Mouse (Mus musculus): Measurements from ENCODE around the gene Dmwd. TPM values are rescaled to one million over a fixed set of nuclear protein-coding genes. Genes with fewer than 3 reads are reported as not detected.
A peak's percentile ranks its signal among the peaks of the same experiment; 100 is the strongest.

Gene Dmwd
- polyA plus RNA-seq, 1 experiment from 2014 or later, result 21.0 TPM

- 94% methylated on average over 6 of the region's 6 CpGs for WGBS
Observed at GRCm38 (mm10) chr7:19124713-19125112, 48.7 kb downstream of the Dmwd start.

GRCm38 (mm10) chr7:19127744-19128143 lies 51.7 kb downstream of the Dmwd start:
- WGBS, result 98% methylated on average over 5 of the region's 5 CpGs
- no peak for ATAC-seq (ENCODE audit: low FRiP score, low read depth)
- no peak overlapping the region for H3K4me3 ChIP-seq

More at GRCm38 (mm10) chr7:19124713-19125112, 48.7 kb downstream of the Dmwd start:
- Histone ChIP-seq H3K9ac (replicated peaks) (no peak overlapping the region), H3K9me3 (no peaks in the 10 kb centered on the region), H3K27me3 (no peaks in the 10 kb centered on the region), H3K4me2 (replicated peaks) (no peak overlapping the region), H3K36me3 (peaks cover 16% of the 10 kb centered on the region; the same call in 1 of the 2 replicates), H3K4me3 (no peak overlapping the region), H3K4me1 (peaks cover 13% of the 10 kb centered on the region), H3K27ac (replicated peaks) (no peak overlapping the region)
- ATAC-seq (ENCODE audit: low FRiP score, low read depth), result no peak

GRCm38 (mm10) chr7:19129396-19129795 lies 53.4 kb downstream of the Dmwd start:
- Histone ChIP-seq H3K9ac (replicated peaks) (no peak overlapping the region), H3K4me1 (peaks cover 14% of the 10 kb centered on the region), H3K9me3 (no peaks in the 10 kb centered on the region), H3K27me3 (no peaks in the 10 kb centered on the region), H3K4me3 (no peak overlapping the region), H3K4me2 (replicated peaks) (no peak overlapping the region), H3K36me3 (peaks cover 16% of the 10 kb centered on the region; the same call in 1 of the 2 replicates), H3K27ac (replicated peaks) (no peak overlapping the region)
- WGBS, result 95% methylated on average over 5 of the region's 5 CpGs
- ATAC-seq (ENCODE audit: low FRiP score, low read depth), result no peak

More at GRCm38 (mm10) chr7:19127744-19128143, 51.7 kb downstream of the Dmwd start:
- Histone ChIP-seq H3K4me2 (replicated peaks) (no peak overlapping the region), H3K9me3 (no peaks in the 10 kb centered on the region), H3K36me3 (peaks cover 16% of the 10 kb centered on the region; the same call in 1 of the 2 replicates), H3K27me3 (no peaks in the 10 kb centered on the region), H3K9ac (replicated peaks) (no peak overlapping the region), H3K27ac (replicated peaks) (no peak overlapping the region), H3K4me1 (peaks cover 14% of the 10 kb centered on the region)

- Histone ChIP-seq H3K4me2 (replicated peaks) (peak overlapping the region; percentile 57), H3K4me1 (peaks cover 14% of the 10 kb centered on the region), H3K36me3 (peaks cover 21% of the 10 kb centered on the region), H3K27me3 (no peaks in the 10 kb centered on the region), H3K4me3 (peak overlapping the region; percentile 44), H3K9me3 (no peaks in the 10 kb centered on the region), H3K9ac (replicated peaks) (peak overlapping the region; percentile 68), H3K27ac (replicated peaks) (peak overlapping the region; percentile 92)
- WGBS, result 38% methylated on average over 4 of the region's 4 CpGs
- no peak for ATAC-seq (ENCODE audit: low FRiP score, low read depth)
Observed at GRCm38 (mm10) chr7:19130657-19131056, 54.6 kb downstream of the Dmwd start.

GRCm38 (mm10) chr7:19131324-19131848 lies 55.4 kb downstream of the Dmwd start:
- H3K9me3 ChIP-seq, result no peaks in the 10 kb centered on the region
- peaks cover 23% of the 10 kb centered on the region for H3K36me3 ChIP-seq
- peak overlapping the region; percentile 57 for H3K4me2 ChIP-seq (replicated peaks)
- H3K27ac ChIP-seq (replicated peaks), result peak overlapping the region; percentile 92
- peak; percentile 99 for ATAC-seq (ENCODE audit: low FRiP score, low read depth)
- H3K9ac ChIP-seq (replicated peaks), result peak overlapping the region; percentile 68
- WGBS, result under 1% methylated on average over 39 of the region's 39 CpGs
- peaks cover 14% of the 10 kb centered on the region for H3K4me1 ChIP-seq
- H3K4me3 ChIP-seq, result peak overlapping the region; percentile 44
- H3K27me3 ChIP-seq, result no peaks in the 10 kb centered on the region

Small RNAs within 50 kb of the gene (microRNA-seq; reads per million reads assigned to microRNA genes)
- gene Mir3100, result not detected

Other genes starting within 250 kb of the Dmwd start
- 0.59 and 0.63 TPM in 2 replicates for gene Mill2, start 236.3 kb upstream of the Dmwd start, polyA plus RNA-seq (2016; fragmentation: Nextera tagmentation; extraction: Ambion mirVana)
- 2.5 and 4.2 TPM in 2 replicates for gene Pglyrp1, start 204.9 kb upstream of the Dmwd start, polyA plus RNA-seq (2016; fragmentation: Nextera tagmentation; extraction: Ambion mirVana)
- 34.7 and 38.7 TPM in 2 replicates for gene Ccdc61, start 165.8 kb upstream of the Dmwd start, polyA plus RNA-seq (2016; fragmentation: Nextera tagmentation; extraction: Ambion mirVana)
- gene Nova2, start 150.3 kb upstream of the Dmwd start, polyA plus RNA-seq (2016; fragmentation: Nextera tagmentation; extraction: Ambion mirVana), result 12.0 and 13.5 TPM in 2 replicates
- gene Nanos2, start 88.8 kb upstream of the Dmwd start, polyA plus RNA-seq (2016; fragmentation: Nextera tagmentation; extraction: Ambion mirVana), result 0.20 and 0.33 TPM in 2 replicates
- 5.3 and 6.1 TPM in 2 replicates for gene Mypop, start 85.0 kb upstream of the Dmwd start, polyA plus RNA-seq (2016; fragmentation: Nextera tagmentation; extraction: Ambion mirVana)
- gene Irf2bp1, start 72.2 kb upstream of the Dmwd start, polyA plus RNA-seq (2016; fragmentation: Nextera tagmentation; extraction: Ambion mirVana), result 41.6 and 43.1 TPM in 2 replicates
- 0.09 and 0.10 TPM in 2 replicates for gene Foxa3, start 52.7 kb upstream of the Dmwd start, polyA plus RNA-seq (2016; fragmentation: Nextera tagmentation; extraction: Ambion mirVana)
- 51.5 and 53.5 TPM in 2 replicates for gene Sympk, start 51.9 kb upstream of the Dmwd start, polyA plus RNA-seq (2016; fragmentation: Nextera tagmentation; extraction: Ambion mirVana)
- gene Rsph6a, start 21.5 kb upstream of the Dmwd start, polyA plus RNA-seq (2016; fragmentation: Nextera tagmentation; extraction: Ambion mirVana), result not detected in 2 replicates
- 11.2 and 11.7 TPM in 2 replicates for gene Dmpk, start 7.6 kb downstream of the Dmwd start, polyA plus RNA-seq (2016; fragmentation: Nextera tagmentation; extraction: Ambion mirVana)
- 7.4 and 7.9 TPM in 2 replicates for gene Six5, start 18.4 kb downstream of the Dmwd start, polyA plus RNA-seq (2016; fragmentation: Nextera tagmentation; extraction: Ambion mirVana)
- gene Gm4969, start 42.1 kb downstream of the Dmwd start, polyA plus RNA-seq (2016; fragmentation: Nextera tagmentation; extraction: Ambion mirVana), result 1.1 and 1.3 TPM in 2 replicates
- 20.6 and 21.9 TPM in 2 replicates for gene Fbxo46, start 43.6 kb downstream of the Dmwd start, polyA plus RNA-seq (2016; fragmentation: Nextera tagmentation; extraction: Ambion mirVana)
- 21.0 and 22.0 TPM in 2 replicates for gene Qpctl, start 73.1 kb downstream of the Dmwd start, polyA plus RNA-seq (2016; fragmentation: Nextera tagmentation; extraction: Ambion mirVana)
- 136 and 139 TPM in 2 replicates for gene Snrpd2, start 73.5 kb downstream of the Dmwd start, polyA plus RNA-seq (2016; fragmentation: Nextera tagmentation; extraction: Ambion mirVana)
- gene Gipr, start 89.9 kb downstream of the Dmwd start, polyA plus RNA-seq (2016; fragmentation: Nextera tagmentation; extraction: Ambion mirVana), result 2.1 and 3.4 TPM in 2 replicates
- 5.4 and 6.0 TPM in 2 replicates for gene Eml2, start 100.2 kb downstream of the Dmwd start, polyA plus RNA-seq (2016; fragmentation: Nextera tagmentation; extraction: Ambion mirVana)
- gene Gpr4, start 136.3 kb downstream of the Dmwd start, polyA plus RNA-seq (2016; fragmentation: Nextera tagmentation; extraction: Ambion mirVana), result 1.6 and 2.0 TPM in 2 replicates
- gene Opa3, start 152.1 kb downstream of the Dmwd start, polyA plus RNA-seq (2016; fragmentation: Nextera tagmentation; extraction: Ambion mirVana), result 41.8 and 43.7 TPM in 2 replicates
- gene Vasp, start 195.6 kb downstream of the Dmwd start, polyA plus RNA-seq (2016; fragmentation: Nextera tagmentation; extraction: Ambion mirVana), result 44.9 and 47.1 TPM in 2 replicates
- 0.20 and 0.32 TPM in 2 replicates for gene Ppm1n, start 203.8 kb downstream of the Dmwd start, polyA plus RNA-seq (2016; fragmentation: Nextera tagmentation; extraction: Ambion mirVana)
- 74.6 and 79.7 TPM in 2 replicates for gene Rtn2, start 206.4 kb downstream of the Dmwd start, polyA plus RNA-seq (2016; fragmentation: Nextera tagmentation; extraction: Ambion mirVana)
- 0.20 TPM in 1 of 2 replicates, not detected in the other for gene Fosb, start 233.8 kb downstream of the Dmwd start, polyA plus RNA-seq (2016; fragmentation: Nextera tagmentation; extraction: Ambion mirVana)

All from midbrain, embryonic 12.5 days (tissue).